Mouse (Mus musculus) adrenal gland, postnatal 0 days (tissue): ENCODE results near the gene Tex48. TPM values are rescaled to one million over a fixed set of nuclear protein-coding genes. Genes with fewer than 3 reads are reported as not detected.

Experiments
- polyA plus RNA-seq: library from polyadenylated mRNA; unstranded; fragments of >200 nt; fragmentation: Nextera tagmentation; extraction: Ambion mirVana; gene quantifications from 2 replicates; pipeline ENCODE4 v1.2.1, GENCODE M21; 2015

Gene Tex48
- not detected in 2 replicates for polyA plus RNA-seq

GRCm38 (mm10) chr4:63622378-63622835 lies at the start of gene Tex48:
Tex48 (minus strand) TSS chr4:63622428.

GRCm38 (mm10) chr4:63663279-63663678 lies 41.1 kb upstream of the Tex48 start, which contains the start of gene Gm11214:
Gm11214 (minus strand) TSS chr4:63663379.

DNA sequence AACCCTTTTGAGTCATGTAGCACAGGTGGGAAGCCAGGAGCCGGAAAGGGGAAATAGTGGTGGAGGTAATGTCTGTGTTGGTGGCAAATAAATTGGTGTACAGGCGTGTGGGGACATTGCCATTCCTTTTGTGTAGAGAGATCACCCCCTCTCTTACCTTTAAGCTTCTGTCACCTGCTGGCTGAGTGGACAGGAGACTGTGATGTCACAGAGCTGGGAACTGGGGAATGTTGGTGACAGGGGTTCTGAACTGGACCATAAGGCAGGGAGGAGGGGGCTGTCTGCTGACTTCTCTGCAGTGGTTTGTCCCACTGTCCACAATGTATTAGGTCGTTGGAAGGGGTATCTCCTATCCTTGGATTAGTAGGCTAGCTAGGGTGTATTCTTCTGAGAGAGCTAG lies 17.3 kb downstream of the Tex48 start, which contains the start of gene Gm11213:
Gm11213 (minus strand) TSS at position 317 of the 400 bp plus-strand sequence.

DNA sequence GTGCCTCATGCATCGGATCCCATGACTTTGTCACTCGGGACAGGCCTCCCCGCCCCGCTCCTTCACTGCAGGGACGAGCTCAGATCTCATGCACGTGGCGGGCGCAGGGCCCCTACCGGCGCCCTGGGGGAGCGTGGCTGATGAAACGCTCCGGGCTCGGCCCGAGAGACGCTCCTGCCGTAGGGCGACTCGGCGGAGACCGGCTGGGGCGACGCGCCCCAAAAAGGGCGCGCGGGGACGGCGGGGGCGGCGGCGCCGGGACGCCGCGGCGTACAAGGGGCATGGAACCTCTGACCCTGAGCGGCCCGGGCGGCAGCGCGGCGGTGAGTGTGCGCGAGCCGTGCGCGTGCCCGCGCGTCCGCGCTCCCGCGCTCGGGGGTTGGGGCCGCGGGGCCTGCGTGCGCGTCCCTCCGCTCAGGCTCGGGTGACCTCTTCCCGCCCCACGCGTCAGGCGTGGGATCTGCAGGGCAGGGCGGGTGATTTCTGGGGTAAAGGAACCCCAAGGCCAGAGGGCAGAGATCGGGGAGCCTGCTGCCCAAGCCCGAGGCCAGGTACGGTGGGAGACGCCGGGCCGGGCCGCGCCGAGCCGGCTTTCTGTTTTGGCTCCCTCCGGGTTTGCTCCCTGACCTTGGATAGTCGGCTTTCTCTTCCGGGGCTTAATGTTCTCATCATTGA lies 63.7 kb downstream of the Tex48 start, which contains the start of gene Tmem268:
Tmem268 (plus strand) TSS at position 375 of the 675 bp plus-strand sequence.

Other genes starting within 250 kb of the Tex48 start
- 2.3 and 3.5 TPM in 2 replicates for gene Akna, start 219.1 kb downstream of the Tex48 start, polyA plus RNA-seq
- 2.3 and 3.9 TPM in 2 replicates for gene Whrn, start 126.4 kb downstream of the Tex48 start, polyA plus RNA-seq
- gene Atp6v1g1, start 77.7 kb downstream of the Tex48 start, polyA plus RNA-seq, result 318 and 326 TPM in 2 replicates
- 5.3 and 8.2 TPM in 2 replicates for gene Tmem268, start 63.6 kb downstream of the Tex48 start, polyA plus RNA-seq
- not detected in 2 replicates for gene Gm11213, start 17.2 kb downstream of the Tex48 start, polyA plus RNA-seq
- gene Gm11214, start 41.0 kb upstream of the Tex48 start, polyA plus RNA-seq, result not detected in 2 replicates
- 0.05 and 0.11 TPM in 2 replicates for gene Tnfsf15, start 122.7 kb upstream of the Tex48 start, polyA plus RNA-seq
- not detected in 2 replicates for gene Tnfsf8, start 238.9 kb upstream of the Tex48 start, polyA plus RNA-seq